Mouse (Mus musculus) CH12.LX (cell line): ENCODE measurements around the gene Ldlrad1.

Experiments used
- ELF1 ChIP-seq: IDR thresholded peaks from 2 replicates; pipeline ENCODE4 v1.6.1; 2014; ENCODE audit warnings: low read depth, mild to moderate bottlenecking, inconsistent platforms, low read length, improper control_type of control experiment
- EP300 ChIP-seq: IDR thresholded peaks from 2 replicates; pipeline ENCODE4 v1.6.1; 2011; ENCODE audit warnings: low read length, improper control_type of control experiment
- POLR2A ChIP-seq: IDR thresholded peaks from 2 replicates; pipeline ENCODE4 v1.6.1; 2011; ENCODE audit warnings: low read depth, mild to moderate bottlenecking, improper control_type of control experiment, low read length
- SIN3A ChIP-seq: IDR thresholded peaks from 2 replicates; pipeline ENCODE4 v1.6.1; 2012; ENCODE audit warnings: low read length, improper control_type of control experiment, inconsistent platforms

DNA sequence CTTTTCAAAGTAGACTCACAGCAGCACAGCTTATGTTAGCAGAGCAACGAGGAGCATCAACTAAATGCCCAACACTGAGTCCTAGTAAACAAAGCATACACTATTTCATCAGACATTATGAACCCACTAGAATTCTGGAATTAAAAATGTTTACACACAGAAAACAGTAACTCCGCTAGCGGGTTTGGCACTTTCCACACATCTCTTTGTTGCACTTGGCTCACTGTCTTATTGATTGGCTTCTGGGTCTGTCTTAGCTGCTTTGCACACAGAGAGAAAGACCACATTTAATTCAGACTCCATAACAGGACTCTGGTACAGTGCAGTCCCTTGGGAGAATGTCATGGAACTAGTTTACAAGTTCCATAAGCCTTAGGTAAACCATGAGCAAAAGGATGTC, 39.1 kb downstream of the Ldlrad1 start:
- TF ChIP-seq ELF1 (no peak), POLR2A (no peak), EP300 (no peak), SIN3A (no peak)
